Mouse (Mus musculus) G1E (cell line): ENCODE measurements at regions not wholly inside any gene's neighbourhood (a gene's known extent, or its start where the extent isn't known, plus 50 kb on each side); places are given as distances from the start of the nearest gene placed in this dataset.

Source experiments
- CTCF ChIP-seq: IDR thresholded peaks from 2 replicates; pipeline ENCODE4 v1.5.1; 2012; ENCODE audit warnings: low read depth, low read length, inconsistent platforms, mixed read lengths
- GATA1 ChIP-seq: IDR thresholded peaks from 2 replicates; pipeline ENCODE4 v1.6.1; 2012; ENCODE audit warnings: borderline replicate concordance, low read length, inconsistent platforms, mixed read lengths
- GATA2 ChIP-seq: IDR thresholded peaks from 2 replicates; pipeline ENCODE4 v1.6.1; 2012; ENCODE audit warnings: low read depth, low read length, inconsistent platforms, borderline replicate concordance
- POLR2AphosphoS5 ChIP-seq: IDR thresholded peaks from 2 replicates; pipeline ENCODE4 v1.6.1; 2012; ENCODE audit warnings: low read depth, low read length, inconsistent platforms; ENCODE audit not compliant: insufficient replicate concordance
- TAL1 ChIP-seq: conservative IDR thresholded peaks from 2 replicates; pipeline ENCODE4 v1.6.1; 2012; ENCODE audit warnings: low read depth, low read length, inconsistent platforms, mixed read lengths

GRCm38 (mm10) chr13:28794547-28794946 lies 159.0 kb downstream of the Sox4 start:
- TF ChIP-seq CTCF, result no peak
- TF ChIP-seq GATA1, result no peak
- no peak for TF ChIP-seq POLR2AphosphoS5
- no peak for TF ChIP-seq TAL1
- no peak for TF ChIP-seq GATA2
